Mouse (Mus musculus): Measurements from ENCODE around the gene Sacs. TPM values are rescaled to one million over a fixed set of nuclear protein-coding genes. Genes with fewer than 3 reads are reported as not detected.

The Sacs gene
- total RNA-seq, 1 experiment from 2014 or later = 29.0 TPM

- no peak for ATAC-seq (replicated peaks in 1 of 2; ENCODE audit: insufficient read depth in 1 of 2, low FRiP score in 2 of 2, low TSS enrichment in 1 of 2, low read depth in 1 of 2, poor library complexity in 2 of 2, severe bottlenecking in 2 of 2)
Observed at GRCm38 (mm10) chr14:61277285-61277684, 139.0 kb downstream of the Sacs start.

DNA sequence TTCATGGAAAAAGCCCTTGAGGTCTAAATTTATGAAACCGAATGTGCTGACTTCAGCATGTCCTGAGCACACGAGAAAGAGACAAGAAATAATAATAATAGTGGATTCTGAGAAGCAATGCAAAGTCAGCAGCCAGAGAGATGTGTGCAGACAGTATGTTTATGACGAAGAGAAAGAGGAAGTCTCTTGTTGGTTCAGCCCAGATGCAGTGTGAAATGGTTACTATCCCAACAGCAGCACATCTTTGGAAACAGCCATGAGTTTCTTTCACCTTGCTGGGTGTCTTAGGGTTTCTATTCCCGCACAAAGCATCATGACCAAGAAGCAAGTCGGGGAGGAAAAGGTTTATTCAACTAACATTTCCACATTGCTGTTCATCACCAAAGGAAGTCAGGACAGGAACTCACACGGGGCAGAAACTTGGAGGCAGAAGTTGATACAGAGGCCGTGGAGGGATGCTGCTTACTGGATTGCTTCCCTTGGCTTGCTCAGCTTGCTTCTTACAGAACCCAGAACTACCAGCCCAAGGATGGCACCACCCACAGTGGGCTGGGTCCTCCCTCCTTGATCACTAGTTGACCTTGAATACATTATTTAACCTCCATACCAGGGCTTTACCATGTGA, 140.5 kb downstream of the Sacs start:
- ATAC-seq (replicated peaks in 1 of 2; ENCODE audit: insufficient read depth in 1 of 2, low FRiP score in 2 of 2, low TSS enrichment in 1 of 2, low read depth in 1 of 2, poor library complexity in 2 of 2, severe bottlenecking in 2 of 2) = no peak

DNA sequence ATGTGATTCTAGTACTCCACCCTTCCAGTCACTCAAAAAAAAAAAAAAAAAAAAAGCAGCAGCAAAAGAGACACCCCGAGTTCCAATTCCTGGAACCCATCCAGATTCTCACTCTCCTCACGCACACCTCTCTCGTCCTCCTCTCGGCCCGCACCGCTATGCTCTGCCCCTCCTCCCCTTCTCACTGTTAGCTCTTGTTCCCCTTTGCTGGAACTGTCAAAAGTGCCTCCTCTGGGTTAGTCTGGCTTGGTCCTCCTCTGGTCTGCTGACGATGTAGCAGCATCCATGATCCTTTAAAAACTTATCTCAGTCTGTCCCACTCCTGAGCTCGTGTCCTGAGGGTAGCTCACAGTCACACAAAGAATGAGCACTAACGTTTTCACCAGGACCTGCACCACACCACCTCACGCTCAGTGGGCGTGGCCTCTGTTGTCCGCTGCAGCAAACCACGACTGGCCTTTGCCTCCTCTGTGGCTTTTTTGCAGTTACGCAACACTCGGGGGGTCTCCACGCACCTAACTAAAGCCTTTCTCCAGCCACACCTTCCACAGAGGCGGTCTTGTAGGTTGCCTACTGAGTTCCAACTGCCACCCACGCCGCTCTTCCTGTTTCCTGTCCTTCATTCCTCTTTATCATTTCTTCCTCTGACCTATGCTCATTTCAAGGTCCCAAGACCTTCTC, 150.5 kb downstream of the Sacs start:
- peak; percentile 74 to 81 for ATAC-seq (replicated peaks in 1 of 2; ENCODE audit: insufficient read depth in 1 of 2, low FRiP score in 2 of 2, low TSS enrichment in 1 of 2, low read depth in 1 of 2, poor library complexity in 2 of 2, severe bottlenecking in 2 of 2)

Other genes with a start within 250 kb of the Sacs start
- not detected in 2 replicates for gene Tnfrsf19, start 92.0 kb upstream of the Sacs start, total RNA-seq (2017)
- not detected in 2 replicates for gene Sgcg, start 120.0 kb downstream of the Sacs start, total RNA-seq (2017)
- gene Arl11, start 171.3 kb downstream of the Sacs start, total RNA-seq (2017) = 7.5 and 12.6 TPM in 2 replicates
- gene Ebpl, start 222.0 kb downstream of the Sacs start, total RNA-seq (2017) = 3.8 and 6.6 TPM in 2 replicates